ENCODE assay signal across 16 mouse cellular contexts in the genomic region with DNA sequence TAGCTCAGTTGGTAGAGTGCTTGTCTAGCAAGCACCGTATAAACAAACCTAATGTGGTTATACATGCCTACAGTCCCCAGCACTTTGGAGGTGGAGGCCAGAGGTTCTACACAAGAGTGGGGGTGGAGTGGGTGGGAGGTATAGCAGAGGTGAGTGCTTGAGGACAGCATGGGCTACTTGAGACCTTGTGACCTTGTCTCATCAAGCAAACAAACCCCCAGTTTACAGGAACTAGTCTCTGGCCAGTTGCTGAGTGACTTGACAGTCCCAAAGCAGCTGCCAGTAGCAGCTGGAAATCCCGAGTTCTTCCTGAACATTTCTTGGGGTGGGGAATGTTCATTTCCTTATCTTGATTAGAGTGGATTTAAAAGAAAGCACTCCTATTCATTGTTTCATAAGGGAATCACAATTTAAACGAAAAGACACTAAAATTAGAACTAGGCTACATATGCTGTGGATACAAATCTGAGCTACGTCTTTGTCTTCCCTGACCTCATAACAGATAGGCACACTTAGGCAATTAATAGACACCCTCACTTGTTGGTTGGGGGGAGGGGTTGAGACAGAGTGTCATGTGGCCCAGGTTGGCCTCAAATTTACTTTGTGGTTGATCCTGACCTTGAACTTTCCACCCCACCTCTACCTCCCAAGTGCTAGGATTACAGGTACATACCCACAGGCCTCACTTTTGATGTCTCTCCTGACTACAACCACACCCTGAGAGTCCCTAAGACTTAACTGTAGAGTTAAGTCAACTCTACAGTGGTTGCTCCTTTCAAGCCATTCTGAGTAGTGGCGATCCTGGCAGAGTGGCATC. TPM values are rescaled to one million over a fixed set of nuclear protein-coding genes. Genes with fewer than 3 reads are reported as not detected.
DNase-seq lines count a peak whose midpoint lies in the region; ATAC-seq and TF ChIP-seq lines count a peak whose summit lies in the region.
"Had no signal": no experiment of that assay in that cellular context is flagged by ENCODE, and none has a peak within 500 bp of the region (broad histone marks: within the 10 kb centered on the region; RNA-seq: fewer than 3 reads in every experiment).

No protein-coding gene starts in this region.

- intact Hi-C loops in gastrocnemius, adult 2 months (cut with DNase I): no loop called here
- intact Hi-C loops in gastrocnemius, postnatal 36 days (cut with DNase I): loop anchor here (5.0 kb wide), 1 partner anchor 37 kb away; no protein-coding TSS in a partner anchor

- H3K4me1 ChIP-seq in kidney, embryonic 16.5 days (ENCODE audit: insufficient read depth, low read length): peaks cover 7% of the 10 kb centered on the region; the same call in 1 of the 2 replicates
- peaks cover 17% of the 10 kb centered on the region for H3K4me1 ChIP-seq in neural tube, embryonic 13.5 days (replicated peaks)

- no peaks in the 10 kb centered on the region for H3K27me3 ChIP-seq in kidney, embryonic 16.5 days (ENCODE audit: insufficient read depth, low read length)
- no peaks in the 10 kb centered on the region for H3K27me3 ChIP-seq in neural tube, embryonic 13.5 days
- H3K27me3 ChIP-seq: intestine, embryonic 15.5 days had no signal

- no peak overlapping the region for H3K4me3 ChIP-seq in gastrocnemius, adult 2 months
- H3K4me3 ChIP-seq in kidney, embryonic 16.5 days (ENCODE audit: low read length): no peak overlapping the region
- H3K4me3 ChIP-seq in neural tube, embryonic 13.5 days: no peak overlapping the region
- H3K4me3 ChIP-seq: intestine, embryonic 15.5 days had no signal

- TF ChIP-seq CTCF in gastrocnemius, adult 2 months (IDR thresholded peaks at IDR 0.05): no peak

- WGBS in kidney, embryonic 16.5 days: 58% methylated on average over 5 of the region's 5 CpGs
- WGBS in neural tube, embryonic 13.5 days: 70% methylated on average over 5 of the region's 5 CpGs

- H3K36me3 ChIP-seq in kidney, embryonic 16.5 days (ENCODE audit: insufficient read depth, low read length): no peaks in the 10 kb centered on the region
- H3K36me3 ChIP-seq in neural tube, embryonic 13.5 days: no peaks in the 10 kb centered on the region
- H3K36me3 ChIP-seq: intestine, embryonic 15.5 days had no signal

- H3K9ac ChIP-seq in kidney, embryonic 16.5 days (replicated peaks; ENCODE audit: low read length): no peak overlapping the region
- no peak overlapping the region for H3K9ac ChIP-seq in neural tube, embryonic 13.5 days
- H3K9ac ChIP-seq: intestine, embryonic 15.5 days had no signal

- no peak overlapping the region for H3K4me2 ChIP-seq in kidney, embryonic 16.5 days (replicated peaks; ENCODE audit: low read depth, low read length)
- H3K4me2 ChIP-seq in neural tube, embryonic 13.5 days: no peak overlapping the region
- H3K4me2 ChIP-seq: intestine, embryonic 15.5 days had no signal

- no peak for DNase-seq in gastrocnemius, adult 2 months
- no peak for DNase-seq in gastrocnemius, postnatal 36 days
- no peak for DNase-seq in kidney, adult 9 months
- no peak for DNase-seq in neural tube, embryonic 10.5 days (ENCODE audit: extremely low spot score, low spot score)
- no peak for DNase-seq in right cerebral cortex, adult 2 months (ENCODE audit: low spot score in 2 of 2)
- DNase-seq: adrenal gland, postnatal 36 days; cerebellum, adult 9-10 months; kidney, postnatal 4 days; lung, adult 2 months; right cerebral cortex, postnatal 4 days had no signal

- no peaks in the 10 kb centered on the region for H3K9me3 ChIP-seq in kidney, embryonic 16.5 days (ENCODE audit: low read length)
- H3K9me3 ChIP-seq in neural tube, embryonic 13.5 days: no peaks in the 10 kb centered on the region
- H3K9me3 ChIP-seq: intestine, embryonic 15.5 days had no signal

- no peak for ATAC-seq in kidney, embryonic 16.5 days (ENCODE audit: low FRiP score, low TSS enrichment)
- ATAC-seq in neural tube, embryonic 13.5 days (ENCODE audit: low read depth): peak; percentile 36
- ATAC-seq: activated CD4-positive, CD25-positive, alpha-beta regulatory T cell, adult 4 months; intestine, embryonic 15.5 days had no signal

- peak overlapping the region; percentile 89 for H3K27ac ChIP-seq in gastrocnemius, adult 2 months
- H3K27ac ChIP-seq in kidney, embryonic 16.5 days (ENCODE audit: low read length): 0 out of 2 replicates have a peak overlapping the region, but pooled peaks have one; percentile 25
- no peak overlapping the region for H3K27ac ChIP-seq in neural tube, embryonic 13.5 days (replicated peaks)
- H3K27ac ChIP-seq: intestine, embryonic 15.5 days had no signal

RNA-seq across cellular contexts. Expression of a gene that starts 33.5 kb away (rescaled TPM):
- total RNA-seq in gastrocnemius, adult 2 months (2021): 100 to 1,000 TPM; 270 TPM
- 100 to 1,000 TPM; 249 to 277 TPM for total RNA-seq in gastrocnemius, postnatal 36 days (2021)
- 7.3 and 8.1 TPM in 2 replicates for polyA plus RNA-seq in kidney, embryonic 16.5 days (2015; fragmentation: Nextera tagmentation; extraction: Ambion mirVana)
- polyA plus RNA-seq in neural tube, embryonic 13.5 days (2015; fragmentation: Nextera tagmentation; extraction: Ambion mirVana): 4.3 and 8.7 TPM in 2 replicates
- total RNA-seq: megakaryocyte, adult 5-6 weeks had no signal
- polyA plus RNA-seq: liver, adult 2 months had no signal
